ENCODE assay signal across 10 mouse cellular contexts in the genomic region with DNA sequence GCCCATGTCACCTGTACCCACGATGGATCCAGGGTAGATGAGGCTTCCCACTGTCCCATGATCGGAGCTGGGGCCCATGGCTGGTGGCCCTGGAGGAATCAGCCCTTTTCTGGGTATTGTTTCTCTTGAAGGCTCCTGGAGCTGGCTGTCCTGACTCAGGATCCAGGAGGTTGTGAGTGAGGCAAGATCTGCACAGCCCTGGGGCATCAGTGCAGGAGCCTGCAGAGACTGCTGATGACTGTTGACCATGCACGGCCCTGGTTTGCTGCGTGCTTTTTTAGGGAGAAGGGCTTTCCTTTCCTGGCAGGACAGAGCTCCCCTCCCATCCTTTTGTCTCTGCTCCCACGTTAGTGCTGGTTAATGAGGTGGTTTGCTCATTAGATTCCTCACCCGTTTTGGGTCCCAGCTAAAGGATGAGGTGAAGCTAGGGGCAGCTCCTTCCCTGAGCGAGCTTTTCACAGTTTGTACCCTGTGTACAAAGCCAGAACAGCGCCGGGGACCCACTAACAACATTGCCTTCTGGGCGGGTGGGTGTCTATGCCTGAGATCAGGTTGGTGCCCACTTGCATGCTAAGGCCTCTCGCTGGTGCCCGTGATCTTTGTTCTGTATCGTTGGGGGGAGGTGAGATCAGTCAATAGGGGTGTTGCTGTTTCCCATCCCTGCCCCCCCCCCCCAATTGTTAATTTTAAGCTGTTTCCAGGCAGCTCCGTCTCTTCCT. TPM values are rescaled to one million over a fixed set of nuclear protein-coding genes. Genes with fewer than 3 reads are reported as not detected.
A peak's percentile ranks its signal among the peaks of the same experiment; 100 is the strongest.
DNase-seq lines count a peak whose midpoint lies in the region; ATAC-seq lines count a peak whose summit lies in the region.
"Had no signal": no experiment of that assay in that cellular context is flagged by ENCODE, and none has a peak within 500 bp of the region (broad histone marks: within the 10 kb centered on the region; RNA-seq: fewer than 3 reads in every experiment).

No protein-coding gene starts in this region.

- H3K36me3 ChIP-seq in forebrain, embryonic 12.5 days (replicated peaks) = peaks cover 19% of the 10 kb centered on the region
- peaks cover 20% of the 10 kb centered on the region; the same call in 1 of the 2 replicates for H3K36me3 ChIP-seq in limb, embryonic 12.5 days
- no peaks in the 10 kb centered on the region; the same call in 1 of the 2 replicates for H3K36me3 ChIP-seq in neural tube, embryonic 15.5 days

- H3K4me2 ChIP-seq in forebrain, embryonic 12.5 days = peak overlapping the region; percentile 84
- peak overlapping the region; percentile 95 for H3K4me2 ChIP-seq in limb, embryonic 12.5 days
- peak overlapping the region; percentile 90 for H3K4me2 ChIP-seq in neural tube, embryonic 15.5 days

- DNase-seq in retina, postnatal 1 day = peak; percentile 58
- DNase-seq in retina, embryonic 14.5 days (ENCODE audit: low spot score) = no peak
- DNase-seq in layer of hippocampus, adult 11-12 months (ENCODE audit: low spot score) = no peak
- DNase-seq in kidney, postnatal 14 days = no peak
- DNase-seq in kidney, postnatal 36 days = no peak
- DNase-seq: gastrocnemius, postnatal 14 days; layer of hippocampus, adult 9-11 months had no signal

- 27% methylated on average over 14 of the region's 14 CpGs for WGBS in forebrain, embryonic 12.5 days
- 75% methylated on average over 14 of the region's 14 CpGs for WGBS in limb, embryonic 12.5 days
- WGBS in neural tube, embryonic 15.5 days = 28% methylated on average over 14 of the region's 14 CpGs

- H3K4me1 ChIP-seq in forebrain, embryonic 12.5 days = peaks cover 66% of the 10 kb centered on the region
- peaks cover 34% of the 10 kb centered on the region for H3K4me1 ChIP-seq in limb, embryonic 12.5 days (replicated peaks)
- peaks cover 44% of the 10 kb centered on the region for H3K4me1 ChIP-seq in neural tube, embryonic 15.5 days

- H3K4me3 ChIP-seq in forebrain, embryonic 12.5 days (replicated peaks) = peak overlapping the region; percentile 85
- peak overlapping the region; percentile 70 for H3K4me3 ChIP-seq in limb, embryonic 12.5 days (replicated peaks)
- H3K4me3 ChIP-seq in neural tube, embryonic 15.5 days (replicated peaks) = peak overlapping the region; percentile 87

- H3K9ac ChIP-seq in forebrain, embryonic 12.5 days = peak overlapping the region; percentile 96
- peak overlapping the region; percentile 18; the same call in 1 of the 2 replicates for H3K9ac ChIP-seq in limb, embryonic 12.5 days (replicated peaks)
- peak overlapping the region; percentile 95 for H3K9ac ChIP-seq in neural tube, embryonic 15.5 days (replicated peaks)

- peak overlapping the region; percentile 78 for H3K27ac ChIP-seq in forebrain, embryonic 12.5 days
- no peak overlapping the region for H3K27ac ChIP-seq in limb, embryonic 12.5 days
- H3K27ac ChIP-seq in neural tube, embryonic 15.5 days (replicated peaks) = peak overlapping the region; percentile 98

- peaks cover 44% of the 10 kb centered on the region for H3K27me3 ChIP-seq in forebrain, embryonic 12.5 days
- H3K27me3 ChIP-seq in limb, embryonic 12.5 days = peaks cover 14% of the 10 kb centered on the region
- no peaks in the 10 kb centered on the region for H3K27me3 ChIP-seq in neural tube, embryonic 15.5 days (replicated peaks)

- no peak for ATAC-seq in forebrain, embryonic 12.5 days (ENCODE audit: low FRiP score)
- ATAC-seq in limb, embryonic 12.5 days (ENCODE audit: insufficient number of reproducible peaks, insufficient read depth, low FRiP score, low TSS enrichment, low read depth) = no peak
- ATAC-seq in neural tube, embryonic 15.5 days (ENCODE audit: low FRiP score) = no peak

- no peaks in the 10 kb centered on the region for H3K9me3 ChIP-seq in forebrain, embryonic 12.5 days
- no peaks in the 10 kb centered on the region for H3K9me3 ChIP-seq in limb, embryonic 12.5 days
- no peaks in the 10 kb centered on the region for H3K9me3 ChIP-seq in neural tube, embryonic 15.5 days (replicated peaks)

RNA-seq across cellular contexts. Expression of a gene that starts 2.0 kb away (rescaled TPM):
- polyA plus RNA-seq in forebrain, embryonic 12.5 days (2016; fragmentation: Nextera tagmentation; extraction: Ambion mirVana) = 54.0 and 63.9 TPM in 2 replicates
- polyA plus RNA-seq in limb, embryonic 12.5 days (2016; fragmentation: Nextera tagmentation; extraction: Ambion mirVana) = 4.7 and 4.8 TPM in 2 replicates
- polyA plus RNA-seq in neural tube, embryonic 15.5 days (2015; fragmentation: Nextera tagmentation; extraction: Ambion mirVana) = 69.6 and 82.7 TPM in 2 replicates

RNA-seq across cellular contexts. Expression of a gene that starts 50.4 kb away (rescaled TPM):
- polyA plus RNA-seq in forebrain, embryonic 12.5 days (2016; fragmentation: Nextera tagmentation; extraction: Ambion mirVana) = 378 and 397 TPM in 2 replicates
- polyA plus RNA-seq in limb, embryonic 12.5 days (2016; fragmentation: Nextera tagmentation; extraction: Ambion mirVana) = 313 and 325 TPM in 2 replicates
- polyA plus RNA-seq in neural tube, embryonic 15.5 days (2015; fragmentation: Nextera tagmentation; extraction: Ambion mirVana) = 271 and 274 TPM in 2 replicates

Comparison
In these comparisons a context has a peak if more than half of its experiments do, and no peak if none do; other contexts are left out.
1. H3K9ac ChIP-seq: peak in every context shown above with its lines; median percentile 96 in forebrain, embryonic 12.5 days; 95 in neural tube, embryonic 15.5 days; 18 in limb, embryonic 12.5 days.